Mouse (Mus musculus): ENCODE measurements at regions not wholly inside any gene's neighbourhood (a gene's known extent, or its start where the extent isn't known, plus 50 kb on each side); places are given as distances from the start of the nearest gene placed in this dataset.

- no peak for DNase-seq (ENCODE audit: low read depth)
These were observed 137.1 kb downstream of the Wscd1 start for GRCm38 (mm10) chr11:71886771-71887170.

- DNase-seq (ENCODE audit: low read depth) = no peak
These were observed 135.1 kb downstream of the Wscd1 start for GRCm38 (mm10) chr11:71884861-71885260.

GRCm38 (mm10) chr11:71881841-71882240, 132.1 kb downstream of the Wscd1 start:
- no peak for DNase-seq (ENCODE audit: low read depth)

GRCm38 (mm10) chr11:71871297-71871696, 121.6 kb downstream of the Wscd1 start:
- DNase-seq (ENCODE audit: low read depth) = no peak

GRCm38 (mm10) chr11:71866690-71867089, 117.0 kb downstream of the Wscd1 start:
- no peak for DNase-seq (ENCODE audit: low read depth)

GRCm38 (mm10) chr11:71857926-71858325, 108.2 kb downstream of the Wscd1 start:
- DNase-seq (ENCODE audit: low read depth) = no peak

GRCm38 (mm10) chr11:71855557-71855956, 105.8 kb downstream of the Wscd1 start:
- DNase-seq (ENCODE audit: low read depth) = no peak

GRCm38 (mm10) chr11:71855058-71855457, 105.3 kb downstream of the Wscd1 start:
- no peak for DNase-seq (ENCODE audit: low read depth)

GRCm38 (mm10) chr11:71847684-71848367, 98.1 kb downstream of the Wscd1 start:
- DNase-seq (ENCODE audit: low read depth) = no peak

- no peak for DNase-seq (ENCODE audit: low read depth)
These were observed 96.8 kb downstream of the Wscd1 start for GRCm38 (mm10) chr11:71846496-71846895.

- DNase-seq (ENCODE audit: low read depth) = no peak
These were observed 91.1 kb downstream of the Wscd1 start for GRCm38 (mm10) chr11:71840635-71841443.
